Mouse (Mus musculus) heart, postnatal 0 days (tissue): ENCODE data around the gene Polr3e.

Experiments
- CTCF ChIP-seq: IDR thresholded peaks from 2 replicates; pipeline ENCODE4 v1.5.1; 2016; ENCODE audit warnings: antibody characterized with exemption, control low read depth, low read depth
- EP300 ChIP-seq: IDR thresholded peaks from 2 replicates; pipeline ENCODE4 v1.6.1; 2016; ENCODE audit warnings: antibody characterized with exemption, low read depth

DNA sequence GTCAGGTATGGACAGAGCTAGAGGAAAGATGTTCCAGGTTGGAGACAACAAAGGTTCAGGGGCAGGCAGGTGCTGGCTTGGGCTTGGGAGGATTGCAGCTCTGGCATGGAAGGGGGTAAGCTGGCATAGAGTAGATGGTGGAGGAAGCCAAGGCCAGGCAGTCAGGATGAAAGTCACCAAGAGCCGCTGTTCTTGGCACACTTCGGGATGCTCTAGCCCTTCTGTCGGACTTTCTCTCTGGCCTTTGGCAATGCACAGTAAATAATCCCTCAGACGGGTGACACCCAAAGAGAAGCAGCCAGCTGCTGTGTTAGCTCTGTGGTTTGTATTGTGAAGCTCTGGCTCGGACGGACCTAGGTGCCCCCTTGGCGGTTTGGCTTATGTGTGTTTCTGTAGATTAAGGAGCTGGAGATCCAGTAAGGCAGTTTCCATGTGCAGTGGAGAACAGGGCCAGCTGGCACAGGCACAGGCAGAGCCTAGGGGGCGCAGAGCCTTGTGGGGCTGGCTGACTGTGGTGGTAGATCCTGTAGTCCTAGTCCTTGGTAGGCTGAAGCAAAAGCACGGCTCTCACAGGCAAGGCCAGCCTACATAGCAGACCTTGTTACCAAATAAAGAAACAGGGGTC lies 19.7 kb upstream of the Polr3e start:
- TF ChIP-seq CTCF (no peak), EP300 (no peak)
